Mouse (Mus musculus) monocyte, adult 5-6 weeks (primary cell): Measurements from ENCODE around the gene Tagap1. TPM values are rescaled to one million over a fixed set of nuclear protein-coding genes. Genes with fewer than 3 reads are reported as not detected.
A peak's percentile ranks its signal among the peaks of the same experiment; 100 is the strongest.
"Not testable (repeated sequence)": the region's sequence is repeated elsewhere in the genome, so short reads cannot be mapped to it uniquely, and the experiment has no call there.

Experiments
- ATAC-seq: fragments of 153-309, 156-312 bp; replicated peaks from 2 replicates; pipeline ENCODE4 v1.8.0; 2017; ENCODE audit warnings: mild to moderate bottlenecking; ENCODE audit not compliant: low TSS enrichment, insufficient number of reproducible peaks, severe bottlenecking, poor library complexity, low FRiP score
- total RNA-seq: library from RNA; stranded (forward); fragments of 200-1000, 200-491, 200-594 nt; gene quantifications from 3 replicates; pipeline ENCODE4 v1.2.3, GENCODE M21; 2017

Gene Tagap1
- total RNA-seq, result 15.4 to 26.5 TPM (median 20.1 TPM) in 3 replicates

DNA sequence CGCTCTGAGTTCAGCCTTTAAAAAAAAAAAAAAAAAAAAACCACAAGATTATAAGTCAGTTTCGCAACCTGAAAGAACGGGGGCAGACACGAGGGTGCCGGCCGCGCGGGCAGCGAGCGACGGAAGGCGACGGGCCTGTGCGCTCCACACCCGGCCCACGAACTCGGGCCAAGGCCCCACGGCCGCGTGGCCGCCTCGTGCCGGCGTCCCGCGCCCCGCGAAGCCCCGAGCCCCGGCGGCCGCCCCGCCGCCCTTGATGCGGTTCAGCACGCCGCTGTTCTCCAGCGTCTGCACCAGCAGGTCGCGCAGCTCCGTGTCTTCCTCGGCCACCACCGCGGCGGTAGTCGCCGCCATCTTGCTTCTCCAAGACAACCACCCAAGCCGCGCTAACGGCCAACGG lies at the start of gene Tagap1:
Tagap1 (minus strand) TSS at position 381 of the 400 bp plus-strand sequence.
- ATAC-seq, result not testable (repeated sequence)

DNA sequence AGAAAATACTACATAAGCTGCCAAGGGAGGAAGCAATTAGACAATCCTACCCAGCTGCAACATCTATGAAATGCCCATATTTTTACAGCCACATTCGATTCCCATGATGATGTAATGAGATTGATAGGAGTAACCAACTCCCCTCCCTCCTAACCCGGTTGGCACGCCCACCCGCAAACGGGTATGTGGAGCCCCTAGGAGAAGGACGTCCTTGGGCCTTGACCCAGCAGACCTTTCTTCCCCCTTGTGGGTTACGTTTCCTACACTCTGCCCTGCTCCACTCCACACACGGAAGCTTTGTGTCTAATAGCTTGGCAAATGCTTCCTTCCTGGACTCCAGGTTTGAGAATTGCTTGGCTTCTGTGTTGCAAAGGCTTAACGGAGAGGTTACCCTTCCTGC lies 48.9 kb upstream of the Tagap1 start:
- ATAC-seq, result 0 out of 2 replicates have a peak, but pooled peaks have one; percentile 16

DNA sequence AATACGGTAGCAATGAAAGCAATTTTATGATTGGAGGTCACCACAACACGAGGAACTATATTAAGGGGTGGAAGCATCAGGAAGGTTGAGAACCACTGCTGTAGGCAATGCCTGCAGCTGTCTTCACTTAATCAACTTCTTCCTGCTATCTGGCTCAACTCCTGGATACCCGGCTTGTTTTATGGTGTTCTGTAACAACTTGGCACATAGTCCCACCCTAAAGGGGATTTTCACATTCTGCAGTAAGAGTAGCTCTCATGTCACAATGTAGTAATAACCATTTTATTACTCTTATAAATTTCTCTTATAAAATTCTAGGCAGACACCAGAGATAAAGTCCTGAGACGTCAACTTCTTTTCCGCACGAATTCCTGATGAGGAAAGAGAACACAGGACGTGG lies 48.5 kb upstream of the Tagap1 start:
- ATAC-seq, result not testable (repeated sequence)

DNA sequence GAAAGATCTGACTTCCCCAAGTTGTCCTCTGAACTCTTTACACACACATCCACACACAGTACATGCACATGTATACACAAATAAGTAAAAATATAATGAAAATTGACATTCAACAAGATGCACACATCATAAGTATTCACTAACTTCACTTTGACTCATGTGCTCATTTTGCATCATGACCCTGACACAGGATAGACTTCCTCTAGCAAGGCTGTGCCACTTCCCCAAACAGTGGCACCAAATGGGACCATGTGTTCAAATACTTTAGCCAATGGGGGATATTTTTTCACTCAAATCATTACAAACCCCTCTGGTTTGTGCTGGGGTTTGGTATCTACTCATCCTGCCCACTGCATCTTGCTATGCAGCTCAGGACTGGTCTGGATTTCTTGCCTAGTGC lies 47.9 kb upstream of the Tagap1 start:
- peak; percentile 49 for ATAC-seq

DNA sequence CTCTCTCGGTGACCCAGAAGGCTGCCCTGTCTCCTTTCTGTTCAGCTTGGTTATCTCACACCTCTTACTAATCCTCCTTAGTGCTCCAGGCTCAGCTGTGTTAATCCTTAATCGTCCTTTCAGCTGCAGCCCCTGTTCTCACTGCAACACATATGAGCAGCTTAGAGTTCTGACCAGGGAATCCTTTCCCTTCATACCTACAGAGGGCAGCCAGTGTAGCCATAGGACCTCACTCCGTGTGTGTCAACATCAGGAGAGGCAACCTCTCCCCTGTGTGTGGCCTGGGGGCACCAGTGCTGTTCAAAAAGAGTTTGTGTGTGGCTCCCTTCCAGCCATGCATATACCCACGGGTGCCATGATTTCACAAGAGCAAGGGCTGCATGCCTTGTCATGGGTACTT lies 44.7 kb upstream of the Tagap1 start:
- ATAC-seq, result not testable (repeated sequence)

DNA sequence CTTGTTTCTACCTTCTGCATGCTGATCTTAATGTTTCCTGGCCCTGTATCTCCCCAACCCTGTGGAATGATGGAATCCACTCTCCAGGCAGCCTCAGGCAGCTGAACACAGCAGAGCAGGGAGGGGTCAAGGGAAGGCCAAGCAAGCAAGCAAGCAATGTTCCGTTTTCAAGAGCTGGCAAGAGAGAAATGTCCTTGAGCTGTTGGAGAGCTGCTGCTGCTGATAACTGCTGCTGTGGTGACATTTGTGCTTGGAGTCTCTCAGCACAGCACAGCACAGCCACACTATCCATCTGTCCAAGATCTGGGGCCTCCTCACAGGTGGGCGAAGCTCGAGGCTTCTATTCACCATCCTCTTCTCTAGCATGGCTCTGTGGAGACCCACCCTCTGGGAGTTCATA lies 42.4 kb upstream of the Tagap1 start:
- ATAC-seq, result not testable (repeated sequence)

DNA sequence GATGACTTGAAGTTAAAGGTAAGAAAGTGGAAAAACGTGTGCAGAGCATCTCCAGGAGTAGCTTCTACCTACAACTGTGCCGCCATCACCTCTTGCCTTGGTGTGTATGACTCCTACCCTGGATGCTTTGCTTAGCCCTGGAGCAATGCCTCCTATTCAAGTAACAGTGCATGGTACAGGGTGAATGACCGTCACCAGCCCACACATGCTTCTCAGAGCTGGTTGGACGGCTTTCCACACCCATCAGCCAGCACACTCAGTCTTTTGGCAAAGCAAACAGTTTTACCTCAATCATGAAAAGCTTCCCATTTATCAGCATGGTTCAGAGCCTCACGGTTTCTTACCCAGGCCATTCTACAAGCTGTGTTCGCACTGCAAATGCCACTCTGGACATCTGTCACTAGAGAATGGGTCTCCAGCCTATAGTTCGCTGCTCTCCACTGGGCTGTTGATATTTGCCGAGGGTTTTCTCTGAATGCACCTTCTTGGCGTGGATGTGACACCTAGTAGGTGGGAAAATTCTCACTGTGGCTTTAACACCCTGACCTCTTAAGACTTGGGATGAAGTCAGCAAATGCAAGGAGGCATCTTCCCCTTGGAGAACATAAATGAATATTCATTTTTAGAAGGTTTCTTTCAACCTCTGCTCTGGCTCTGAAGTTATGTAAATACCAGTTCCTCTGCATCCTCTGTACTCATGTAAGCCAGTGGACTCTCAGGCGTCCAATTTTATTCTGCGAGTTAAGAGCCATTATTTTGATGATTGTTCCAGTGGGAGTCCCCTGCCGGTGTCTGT lies 41.0 kb upstream of the Tagap1 start:
- not testable (repeated sequence) for ATAC-seq

DNA sequence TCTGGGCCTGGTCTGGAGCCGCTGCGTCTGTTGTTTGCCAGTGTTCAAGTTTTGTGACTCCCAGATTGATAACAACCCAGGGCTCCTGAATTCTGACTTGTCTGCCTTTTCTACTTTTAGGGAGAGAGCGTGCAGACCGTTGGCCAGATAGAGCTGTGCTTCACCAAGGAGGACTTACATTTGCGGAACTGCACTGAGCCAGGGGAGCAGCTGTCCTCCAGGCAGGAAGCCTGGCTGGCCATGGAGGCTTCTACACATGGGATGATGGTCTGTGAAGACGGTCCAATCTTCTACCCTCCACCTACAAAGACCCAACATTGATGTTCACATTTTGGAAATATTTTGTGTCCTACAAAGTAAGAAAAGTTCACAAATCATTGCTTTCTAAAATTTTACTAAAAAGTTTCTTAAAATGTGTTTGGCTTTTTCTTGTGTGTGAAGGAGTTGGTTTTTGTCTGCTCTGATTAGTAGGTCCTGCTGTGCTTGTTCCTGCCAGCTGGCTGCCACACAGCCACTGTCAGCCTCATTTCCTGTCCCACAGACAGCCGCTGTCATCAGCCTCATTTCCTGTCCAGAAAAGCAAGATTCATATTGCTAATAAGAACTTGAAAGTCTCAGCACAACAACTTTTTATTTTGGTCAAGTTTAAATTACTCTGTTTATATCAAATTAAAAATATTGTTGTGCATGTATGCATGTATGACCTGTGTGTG lies 37.0 kb upstream of the Tagap1 start:
- ATAC-seq, result not testable (repeated sequence)

DNA sequence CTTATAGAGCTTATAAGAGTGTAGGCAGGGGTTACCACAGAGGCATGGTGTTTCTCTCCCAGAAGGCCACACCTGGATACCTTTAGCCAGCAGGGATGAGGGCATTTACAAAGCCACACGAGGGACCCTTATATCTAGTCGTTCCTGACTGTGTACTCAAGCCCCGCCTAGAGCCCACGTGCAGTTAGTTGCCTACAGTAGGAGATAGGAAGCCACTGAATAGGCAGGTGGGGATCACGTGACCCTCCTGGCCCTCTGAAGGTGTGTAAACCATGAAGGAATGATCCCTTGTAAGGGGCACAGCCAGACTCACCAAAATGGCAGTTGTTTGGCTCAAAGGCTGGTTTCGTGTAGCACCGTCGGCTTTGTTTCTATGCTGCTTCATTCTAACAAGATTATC lies 35.9 kb upstream of the Tagap1 start:
- ATAC-seq, result not testable (repeated sequence)

DNA sequence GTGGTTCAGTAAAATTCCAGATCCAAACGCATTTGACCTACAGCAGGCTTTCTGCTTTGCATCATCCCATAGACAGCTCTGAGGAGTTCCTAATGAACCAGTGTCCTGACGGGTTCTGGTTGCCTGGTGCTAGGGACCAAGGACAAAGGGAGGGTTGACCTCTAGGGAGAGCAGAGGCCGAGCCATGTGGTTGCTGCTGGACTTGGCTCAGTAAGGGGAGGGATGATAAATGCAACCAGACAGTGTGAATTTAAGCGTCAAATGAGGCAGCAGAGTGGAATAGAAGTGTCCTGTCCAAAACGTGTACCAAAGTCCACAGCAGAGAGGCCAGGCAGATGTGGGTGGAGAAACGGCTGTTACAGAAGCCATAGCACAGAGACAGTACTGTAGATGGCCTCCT lies 34.5 kb upstream of the Tagap1 start:
- not testable (repeated sequence) for ATAC-seq

DNA sequence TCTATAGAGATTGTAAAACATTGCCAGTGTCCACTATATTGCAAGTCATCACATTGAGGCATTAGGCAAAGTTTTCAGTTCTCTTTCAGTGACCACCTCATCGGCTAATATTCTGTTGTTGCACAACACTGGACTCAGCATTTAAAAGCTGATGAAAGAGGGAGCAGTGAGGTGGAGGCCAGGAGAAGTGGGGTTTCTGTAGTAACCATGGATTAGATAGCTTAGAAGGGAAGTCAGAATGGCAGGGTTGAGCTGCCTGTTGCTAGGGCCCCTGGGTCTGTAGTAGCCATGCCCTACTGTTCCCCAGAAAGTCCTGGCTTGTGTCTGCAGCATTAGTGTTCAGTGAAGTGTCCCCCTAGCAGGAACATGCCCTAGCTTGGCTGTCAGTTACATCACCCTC lies 25.2 kb upstream of the Tagap1 start:
- ATAC-seq, result peak; percentile 58

DNA sequence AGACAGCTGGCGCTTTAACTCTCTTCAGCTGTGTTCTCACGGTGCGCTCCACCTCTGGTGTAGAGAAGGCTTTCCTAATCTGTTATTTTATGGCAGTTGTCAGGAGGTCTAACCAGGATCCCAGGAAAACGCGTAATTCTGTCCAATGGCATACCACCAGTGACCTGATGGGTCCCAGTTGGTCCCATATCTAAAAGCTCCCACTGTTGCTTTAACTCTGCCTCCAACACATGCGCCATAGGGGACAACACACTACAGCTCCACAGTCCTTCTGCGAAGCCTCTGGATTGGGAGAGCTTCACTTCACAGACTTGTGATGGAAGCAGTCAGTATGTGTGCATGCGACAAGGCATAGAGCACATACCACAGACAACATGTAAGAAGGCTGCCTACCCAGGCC lies 19.2 kb upstream of the Tagap1 start:
- not testable (repeated sequence) for ATAC-seq

DNA sequence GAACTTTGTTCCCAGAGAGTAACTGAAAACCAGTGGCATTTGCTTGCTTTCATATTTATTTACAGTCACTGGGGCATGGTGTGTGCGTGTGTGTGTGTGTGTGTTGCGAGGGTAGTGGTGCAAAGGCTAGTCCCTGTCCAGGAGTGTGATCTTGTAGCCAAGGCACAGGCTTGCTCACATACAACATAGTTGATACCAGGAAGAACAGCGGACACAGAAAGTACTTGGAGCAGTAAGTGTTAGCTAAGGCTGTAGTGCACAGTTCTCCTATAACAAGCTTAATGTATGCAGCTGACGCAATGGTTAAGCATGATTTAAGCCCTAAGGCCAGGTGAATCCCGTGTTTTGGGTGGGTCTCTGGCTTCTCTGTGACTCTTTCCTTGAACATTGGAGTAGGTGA lies 18.4 kb upstream of the Tagap1 start:
- ATAC-seq, result not testable (repeated sequence)

DNA sequence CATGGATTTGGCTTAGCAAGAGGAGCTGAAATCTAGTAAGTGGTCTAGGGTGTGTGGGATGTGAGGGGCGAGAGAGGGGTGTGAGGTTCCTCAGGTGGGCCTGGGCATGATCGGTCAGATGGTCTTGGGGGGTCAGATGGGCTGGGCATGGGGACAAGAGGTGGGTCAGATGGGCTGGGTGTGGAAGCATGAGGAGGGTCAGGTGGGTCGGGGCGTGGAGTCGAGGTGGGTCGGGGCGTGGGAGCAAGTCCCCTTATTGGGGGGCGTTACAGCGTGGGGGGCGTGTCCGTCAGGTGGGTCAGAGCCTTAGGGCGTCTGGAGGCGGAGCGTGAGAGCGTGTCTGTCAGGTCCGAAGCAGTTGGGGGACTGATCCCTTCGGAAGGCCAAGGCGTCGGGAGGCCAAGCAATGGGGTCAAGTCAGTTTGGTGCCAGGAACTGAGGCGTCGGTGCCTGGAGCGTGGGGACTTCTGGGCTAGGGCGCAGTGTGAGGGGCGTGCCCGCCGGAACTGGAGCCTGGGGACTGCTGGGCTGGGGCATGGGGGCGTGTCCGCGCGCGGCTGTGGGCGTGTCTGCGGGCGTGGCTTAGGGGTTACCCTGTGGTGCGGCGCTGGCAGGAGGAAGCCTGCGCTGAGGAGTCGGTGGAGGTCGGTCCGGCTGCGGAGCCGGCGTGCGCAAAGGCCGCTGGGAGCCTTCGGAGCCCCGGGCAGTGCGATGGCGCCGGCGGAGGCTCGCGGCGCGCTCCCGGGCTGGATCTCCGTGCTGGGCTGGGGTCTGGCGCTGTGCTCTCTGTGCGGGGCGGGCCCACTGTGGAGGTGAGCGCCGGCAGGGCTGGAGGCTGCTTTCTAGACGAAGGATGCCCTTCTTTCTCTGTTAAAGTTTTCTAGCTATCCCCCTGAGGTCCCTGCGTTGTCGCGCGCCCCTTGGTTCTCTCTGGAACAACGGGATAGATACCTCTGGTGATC lies 17.6 kb upstream of the Tagap1 start, which contains the start of gene Gm49721:
Gm49721 (plus strand) TSS at position 618 of the 962 bp plus-strand sequence.
- ATAC-seq, result peak; percentile 81

DNA sequence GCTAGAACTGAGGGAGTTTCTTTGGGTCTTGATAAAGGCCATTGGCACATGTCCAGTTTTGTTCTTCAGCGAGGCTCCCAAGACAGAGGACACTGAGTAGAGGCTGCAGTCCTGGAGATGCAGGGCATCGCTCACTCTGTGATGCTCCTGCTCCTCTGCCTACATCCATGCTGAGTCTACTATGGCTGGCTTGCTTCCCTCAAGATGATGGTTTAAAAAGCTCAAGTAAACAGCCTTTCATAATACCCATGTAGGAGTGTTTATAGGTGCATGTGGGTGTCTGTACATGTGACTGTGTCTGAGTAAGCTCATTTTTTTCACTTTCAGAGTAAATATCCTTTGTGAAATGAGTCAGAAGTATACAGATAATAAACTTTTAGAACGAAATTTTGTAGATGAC lies 14.0 kb upstream of the Tagap1 start:
- not testable (repeated sequence) for ATAC-seq

DNA sequence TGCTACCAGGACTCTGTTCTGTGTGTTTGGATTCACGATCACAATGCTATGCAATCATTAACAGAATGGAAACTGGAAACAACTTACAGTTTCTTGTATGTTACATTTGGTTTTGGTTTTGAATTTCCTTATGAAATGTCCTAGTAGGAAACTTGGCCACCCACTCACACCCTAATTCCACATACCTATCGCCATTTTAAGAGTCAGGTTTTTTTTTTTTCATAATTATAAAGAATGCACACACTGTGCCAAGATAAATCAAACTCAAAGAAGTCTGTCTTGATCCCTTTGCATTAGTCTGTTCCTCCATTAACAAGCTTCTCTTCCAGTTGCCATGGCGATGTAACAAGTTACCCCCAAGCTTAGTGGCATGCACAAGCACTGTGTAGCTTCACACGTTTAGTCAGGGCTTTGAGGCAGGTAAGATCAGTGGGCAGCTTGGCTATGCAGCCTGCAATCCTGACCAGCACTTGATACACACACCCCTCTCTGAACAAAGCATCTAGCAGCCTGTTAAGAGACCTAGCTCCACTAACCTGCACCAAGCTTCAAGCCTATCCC lies 12.0 kb upstream of the Tagap1 start:
- not testable (repeated sequence) for ATAC-seq

DNA sequence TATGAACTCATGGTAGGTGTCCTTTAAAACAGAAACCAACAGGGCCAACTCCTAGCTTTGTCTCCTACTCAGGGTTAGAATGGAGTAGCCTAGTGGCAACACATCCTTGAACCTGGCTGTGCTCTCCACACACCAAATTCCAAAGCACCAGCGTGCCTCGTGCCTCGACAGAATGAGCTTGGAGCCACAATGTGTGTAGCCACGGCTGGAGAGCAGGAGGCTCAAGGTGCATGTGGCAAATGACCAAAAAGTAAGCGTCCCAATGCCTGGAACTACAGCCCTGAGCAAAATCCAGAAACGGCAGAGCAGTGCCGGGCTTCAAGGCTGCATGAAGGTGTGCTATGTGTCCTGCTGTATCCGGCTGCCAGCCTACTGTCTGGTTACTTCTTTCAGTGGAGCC lies 10.3 kb upstream of the Tagap1 start:
- not testable (repeated sequence) for ATAC-seq

DNA sequence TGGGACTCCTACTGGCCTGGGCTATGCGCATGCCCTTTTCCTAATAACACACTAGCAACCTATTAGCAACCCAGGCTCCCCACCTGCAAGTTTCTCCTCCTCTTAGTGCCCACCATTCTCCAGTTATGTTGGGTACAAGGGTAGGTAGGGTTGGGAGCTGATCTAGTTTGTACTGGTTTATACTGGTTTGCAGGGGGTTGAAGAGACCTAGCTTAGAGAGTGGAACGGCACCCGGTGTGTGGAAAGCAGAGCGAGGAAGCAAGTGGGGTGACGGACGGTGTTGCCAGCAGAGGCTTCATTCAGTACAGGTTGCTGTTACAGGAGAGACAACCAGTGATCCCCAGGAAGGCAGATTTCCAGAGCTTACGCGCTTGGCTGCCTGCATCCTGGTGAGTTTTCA lies 9.4 kb upstream of the Tagap1 start, which contains the start of gene Rnaset2b:
Rnaset2b (plus strand) TSS at position 301 of the 400 bp plus-strand sequence.
- ATAC-seq, result not testable (repeated sequence)
